Mouse (Mus musculus) hindbrain, embryonic 11.5 days (tissue): Measurements from ENCODE around the gene Polr3gl. TPM values are rescaled to one million over a fixed set of nuclear protein-coding genes. Genes with fewer than 3 reads are reported as not detected.

Source experiments
- ATAC-seq: fragments of 200-750 bp; cut with Nextera tagmentation; 2 replicates; pipeline ENCODE4 v1.8.0; 2017; ENCODE audit warnings: mild to moderate bottlenecking, moderate TSS enrichment, moderate library complexity; ENCODE audit not compliant: low FRiP score
- DNase-seq: peaks from one replicate; pipeline ENCODE4 v3.0.0-alpha.2; 2015; ENCODE audit warnings: low spot score
- H3K27ac ChIP-seq: fragments of 300-500 bp; sonication (generic); 2 replicates; pipeline ENCODE4 v1.5.1; 2014; ENCODE audit warnings: mild to moderate bottlenecking, low read depth, low read length
- H3K27me3 ChIP-seq: fragments of 300-500 bp; sonication (generic); 2 replicates; pipeline ENCODE4 v1.6.1; 2014; ENCODE audit warnings: mild to moderate bottlenecking, low read length, moderate library complexity, mixed read lengths; ENCODE audit not compliant: control insufficient read depth, insufficient read depth
- H3K36me3 ChIP-seq: fragments of 300-500 bp; sonication (generic); 2 replicates; pipeline ENCODE4 v1.6.1; 2014; ENCODE audit warnings: mild to moderate bottlenecking, low read length, moderate library complexity, mixed read lengths; ENCODE audit not compliant: control insufficient read depth, insufficient read depth
- H3K4me1 ChIP-seq: fragments of 300-500 bp; sonication (generic); replicated peaks from 2 replicates; pipeline ENCODE4 v1.6.1; 2014; ENCODE audit warnings: low read length, mixed read lengths; ENCODE audit not compliant: control insufficient read depth, insufficient read depth
- H3K4me2 ChIP-seq: fragments of 300-500 bp; sonication (generic); replicated peaks from 2 replicates; pipeline ENCODE4 v1.6.1; 2014; ENCODE audit warnings: mild to moderate bottlenecking, low read depth, low read length
- H3K4me3 ChIP-seq: fragments of 300-500 bp; sonication (generic); 2 replicates; pipeline ENCODE4 v1.5.1; 2014; ENCODE audit warnings: low read depth, low read length
- H3K9ac ChIP-seq: fragments of 300-500 bp; sonication (generic); 2 replicates; pipeline ENCODE4 v1.6.1; 2014; ENCODE audit warnings: low read depth, low read length
- H3K9me3 ChIP-seq: fragments of 300-500 bp; sonication (generic); 2 replicates; pipeline ENCODE4 v1.6.1; 2016; ENCODE audit warnings: low read length; ENCODE audit not compliant: control insufficient read depth
- WGBS: fragments of 180-500 bp; shearing (Covaris S2); extraction: QIAGEN DNeasy Blood & Tissue Kit; methylation state at CpG from one replicate; pipeline ENCODE4 v1.1.7; 2014; 5-methylcytosine and 5-hydroxymethylcytosine counted together
- polyA plus RNA-seq: library from polyadenylated mRNA; unstranded; fragments of >200 nt; fragmentation: Nextera tagmentation; extraction: Ambion mirVana; gene quantifications from 2 replicates; pipeline ENCODE4 v1.2.1, GENCODE M21; 2014

Gene Polr3gl
- polyA plus RNA-seq, 1 experiment from 2014 or later: 15.4 TPM

- no peaks in the 10 kb centered on the region for H3K9me3 ChIP-seq
- H3K4me2 ChIP-seq: no peak overlapping the region
- ATAC-seq (no peak), DNase-seq (no peak)
- H3K27me3 ChIP-seq: no peaks in the 10 kb centered on the region
- no peak overlapping the region for H3K27ac ChIP-seq
- WGBS: 65% methylated on average over 2 of the region's 2 CpGs
- H3K36me3 ChIP-seq: no peaks in the 10 kb centered on the region
- H3K4me1 ChIP-seq: no peaks in the 10 kb centered on the region
- no peak overlapping the region for H3K4me3 ChIP-seq
- H3K9ac ChIP-seq: no peak overlapping the region
These were observed 22.6 kb downstream of the Polr3gl start for GRCm38 (mm10) chr3:96571336-96571735.

GRCm38 (mm10) chr3:96570643-96571042, 23.3 kb downstream of the Polr3gl start:
- H3K9ac ChIP-seq: no peak overlapping the region
- H3K4me2 ChIP-seq: no peak overlapping the region
- no peaks in the 10 kb centered on the region for H3K4me1 ChIP-seq
- H3K27me3 ChIP-seq: no peaks in the 10 kb centered on the region
- no peak overlapping the region for H3K4me3 ChIP-seq
- no peaks in the 10 kb centered on the region for H3K9me3 ChIP-seq
- no peak for DNase-seq
- no peaks in the 10 kb centered on the region for H3K36me3 ChIP-seq
- H3K27ac ChIP-seq: no peak overlapping the region
- 78% methylated on average over 7 of the region's 7 CpGs for WGBS
- no peak for ATAC-seq

- DNase-seq (no peak), ATAC-seq (no peak)
- Histone ChIP-seq H3K27ac (no peak overlapping the region), H3K4me1 (no peaks in the 10 kb centered on the region), H3K4me3 (no peak overlapping the region), H3K4me2 (no peak overlapping the region), H3K27me3 (no peaks in the 10 kb centered on the region), H3K9ac (no peak overlapping the region), H3K36me3 (no peaks in the 10 kb centered on the region), H3K9me3 (no peaks in the 10 kb centered on the region)
- 88% methylated on average over 11 of the region's 11 CpGs for WGBS
These were observed 23.9 kb downstream of the Polr3gl start for GRCm38 (mm10) chr3:96569966-96570605.

- no peak overlapping the region for H3K9ac ChIP-seq
- no peak overlapping the region for H3K4me2 ChIP-seq
- WGBS: 83% methylated on average over 13 of the region's 13 CpGs
- no peak overlapping the region for H3K4me3 ChIP-seq
- H3K9me3 ChIP-seq: no peaks in the 10 kb centered on the region
- H3K27me3 ChIP-seq: no peaks in the 10 kb centered on the region
- H3K4me1 ChIP-seq: no peaks in the 10 kb centered on the region
- DNase-seq: no peak
- no peak for ATAC-seq
- no peak overlapping the region for H3K27ac ChIP-seq
- no peaks in the 10 kb centered on the region for H3K36me3 ChIP-seq
These were observed 24.5 kb downstream of the Polr3gl start for GRCm38 (mm10) chr3:96569506-96569905.

GRCm38 (mm10) chr3:96568605-96569004, 25.4 kb downstream of the Polr3gl start:
- no peaks in the 10 kb centered on the region for H3K9me3 ChIP-seq
- H3K4me1 ChIP-seq: no peaks in the 10 kb centered on the region
- ATAC-seq (no peak), DNase-seq (no peak)
- H3K4me2 ChIP-seq: no peak overlapping the region
- WGBS: 75% methylated on average over 8 of the region's 8 CpGs
- no peak overlapping the region for H3K27ac ChIP-seq
- no peaks in the 10 kb centered on the region for H3K27me3 ChIP-seq
- H3K9ac ChIP-seq: no peak overlapping the region
- no peaks in the 10 kb centered on the region for H3K36me3 ChIP-seq
- no peak overlapping the region for H3K4me3 ChIP-seq

GRCm38 (mm10) chr3:96566661-96567450, 27.1 kb downstream of the Polr3gl start:
- Histone ChIP-seq H3K27ac (no peak overlapping the region), H3K27me3 (no peaks in the 10 kb centered on the region), H3K36me3 (no peaks in the 10 kb centered on the region), H3K9ac (no peak overlapping the region), H3K4me3 (no peak overlapping the region), H3K4me1 (no peaks in the 10 kb centered on the region), H3K9me3 (no peaks in the 10 kb centered on the region), H3K4me2 (no peak overlapping the region)
- DNase-seq: no peak
- ATAC-seq: no peak
- WGBS: 91% methylated on average over 8 of the region's 8 CpGs

GRCm38 (mm10) chr3:96565105-96565504, 28.9 kb downstream of the Polr3gl start:
- DNase-seq (no peak), ATAC-seq (no peak)
- H3K4me3 ChIP-seq: no peak overlapping the region
- no peaks in the 10 kb centered on the region for H3K36me3 ChIP-seq
- no peaks in the 10 kb centered on the region; the same call in 1 of the 2 replicates for H3K4me1 ChIP-seq
- 94% methylated on average over 2 of the region's 3 CpGs for WGBS
- no peak overlapping the region for H3K9ac ChIP-seq
- no peaks in the 10 kb centered on the region for H3K27me3 ChIP-seq
- no peak overlapping the region for H3K4me2 ChIP-seq
- H3K27ac ChIP-seq: no peak overlapping the region
- no peaks in the 10 kb centered on the region for H3K9me3 ChIP-seq

GRCm38 (mm10) chr3:96564633-96565032, 29.3 kb downstream of the Polr3gl start:
- no peak overlapping the region for H3K4me2 ChIP-seq
- 58% methylated on average over 7 of the region's 7 CpGs for WGBS
- peak overlapping the region; percentile 24; the same call in 1 of the 2 replicates for H3K27ac ChIP-seq
- no peak overlapping the region for H3K4me3 ChIP-seq
- ATAC-seq (no peak), DNase-seq (no peak)
- H3K4me1 ChIP-seq: no peaks in the 10 kb centered on the region; the same call in 1 of the 2 replicates
- H3K9me3 ChIP-seq: no peaks in the 10 kb centered on the region
- no peak overlapping the region for H3K9ac ChIP-seq
- H3K36me3 ChIP-seq: no peaks in the 10 kb centered on the region
- H3K27me3 ChIP-seq: no peaks in the 10 kb centered on the region
